10 mouse cellular contexts compared by ENCODE assay signal in genomic region chr7:127767671-127768345, GRCm38 (mm10). TPM values are rescaled to one million over a fixed set of nuclear protein-coding genes. Genes with fewer than 3 reads are reported as not detected.
DNase-seq lines count a peak whose midpoint lies in the region; ATAC-seq and TF ChIP-seq lines count a peak whose summit lies in the region.
"Had no signal": no experiment of that assay in that cellular context is flagged by ENCODE, and none has a peak within 500 bp of the region (broad histone marks: within the 10 kb centered on the region; RNA-seq: fewer than 3 reads in every experiment).

No protein-coding gene starts in this region.

- no peak for ATAC-seq in forebrain, embryonic 13.5 days
- no peak for ATAC-seq in forebrain, embryonic 11.5 days (replicated peaks; ENCODE audit: low FRiP score)
- ATAC-seq in midbrain, embryonic 11.5 days (ENCODE audit: low FRiP score): no peak
- peak; percentile 21 for ATAC-seq in erythroblast, adult 5-6 weeks (replicated peaks; ENCODE audit: low FRiP score, poor library complexity, severe bottlenecking)
- ATAC-seq in liver, embryonic 16.5 days (ENCODE audit: low read depth): peak; percentile 15

- TF ChIP-seq CTCF in gastrocnemius, adult 2 months (IDR thresholded peaks at IDR 0.05): no peak

- H3K4me2 ChIP-seq in forebrain, embryonic 13.5 days: no peak overlapping the region
- H3K4me2 ChIP-seq in forebrain, embryonic 11.5 days (ENCODE audit: low read depth, low read length, severe bottlenecking): no peak overlapping the region
- no peak overlapping the region for H3K4me2 ChIP-seq in midbrain, embryonic 11.5 days
- H3K4me2 ChIP-seq in liver, embryonic 16.5 days (ENCODE audit: low read depth, low read length): peak overlapping the region; percentile 92

- intact Hi-C loops in gastrocnemius, adult 2 months (cut with DNase I): no loop called here

- no peaks in the 10 kb centered on the region for H3K27me3 ChIP-seq in forebrain, embryonic 13.5 days
- no peaks in the 10 kb centered on the region for H3K27me3 ChIP-seq in forebrain, embryonic 11.5 days (ENCODE audit: control insufficient read depth, insufficient read depth, low read length)
- no peaks in the 10 kb centered on the region for H3K27me3 ChIP-seq in midbrain, embryonic 10.5 days (ENCODE audit: low read depth, poor library complexity, severe bottlenecking)
- H3K27me3 ChIP-seq in midbrain, embryonic 11.5 days (ENCODE audit: control insufficient read depth, insufficient read depth, low read length): no peaks in the 10 kb centered on the region; the same call in 1 of the 2 replicates
- H3K27me3 ChIP-seq in liver, embryonic 16.5 days (ENCODE audit: control insufficient read depth, insufficient read depth, low read depth, low read length): no peaks in the 10 kb centered on the region

- H3K4me3 ChIP-seq in forebrain, embryonic 13.5 days: no peak overlapping the region
- H3K4me3 ChIP-seq in forebrain, embryonic 11.5 days (ENCODE audit: low read depth, low read length): no peak overlapping the region
- H3K4me3 ChIP-seq in midbrain, embryonic 10.5 days: 0 out of 2 replicates have a peak overlapping the region, but pooled peaks have one; percentile 5
- H3K4me3 ChIP-seq in midbrain, embryonic 11.5 days (ENCODE audit: low read depth, low read length): no peak overlapping the region
- peak overlapping the region; percentile 72 for H3K4me3 ChIP-seq in liver, embryonic 16.5 days (ENCODE audit: low read depth, low read length)
- no peak overlapping the region for H3K4me3 ChIP-seq in gastrocnemius, adult 2 months

- 95% methylated on average over 19 of the region's 19 CpGs for WGBS in forebrain, embryonic 13.5 days
- 92% methylated on average over 19 of the region's 19 CpGs for WGBS in forebrain, embryonic 11.5 days
- 93% methylated on average over 19 of the region's 19 CpGs for WGBS in midbrain, embryonic 10.5 days
- 93% methylated on average over 19 of the region's 19 CpGs for WGBS in midbrain, embryonic 11.5 days
- 51% methylated on average over 19 of the region's 19 CpGs for WGBS in liver, embryonic 16.5 days (ENCODE audit: insufficient replicate concordance)

- H3K9ac ChIP-seq in forebrain, embryonic 13.5 days: no peak overlapping the region
- no peak overlapping the region for H3K9ac ChIP-seq in forebrain, embryonic 11.5 days (ENCODE audit: low read length)
- no peak overlapping the region for H3K9ac ChIP-seq in midbrain, embryonic 11.5 days (ENCODE audit: low read length)
- H3K9ac ChIP-seq in liver, embryonic 16.5 days (ENCODE audit: low read depth, low read length): peak overlapping the region; percentile 80

- peaks cover 57% of the 10 kb centered on the region for H3K36me3 ChIP-seq in forebrain, embryonic 13.5 days (ENCODE audit: poor library complexity, severe bottlenecking)
- peaks cover 10% of the 10 kb centered on the region; the same call in 1 of the 2 replicates for H3K36me3 ChIP-seq in forebrain, embryonic 11.5 days (ENCODE audit: control insufficient read depth, insufficient read depth, low read length)
- H3K36me3 ChIP-seq in midbrain, embryonic 10.5 days: peaks cover 56% of the 10 kb centered on the region
- H3K36me3 ChIP-seq in midbrain, embryonic 11.5 days (ENCODE audit: control insufficient read depth, insufficient read depth, low read length): peaks cover 16% of the 10 kb centered on the region
- no peaks in the 10 kb centered on the region for H3K36me3 ChIP-seq in liver, embryonic 16.5 days (ENCODE audit: control insufficient read depth, insufficient read depth)

- H3K9me3 ChIP-seq in forebrain, embryonic 13.5 days (replicated peaks): no peaks in the 10 kb centered on the region
- no peaks in the 10 kb centered on the region for H3K9me3 ChIP-seq in forebrain, embryonic 11.5 days (ENCODE audit: control insufficient read depth, low read length)
- H3K9me3 ChIP-seq in midbrain, embryonic 10.5 days (replicated peaks): no peaks in the 10 kb centered on the region
- no peaks in the 10 kb centered on the region for H3K9me3 ChIP-seq in midbrain, embryonic 11.5 days (ENCODE audit: control insufficient read depth, low read length)
- no peaks in the 10 kb centered on the region for H3K9me3 ChIP-seq in liver, embryonic 16.5 days (replicated peaks; ENCODE audit: control insufficient read depth, low read length)

- H3K4me1 ChIP-seq in forebrain, embryonic 13.5 days: peaks cover 35% of the 10 kb centered on the region
- peaks cover 14% of the 10 kb centered on the region; the same call in 1 of the 2 replicates for H3K4me1 ChIP-seq in forebrain, embryonic 11.5 days (replicated peaks; ENCODE audit: control insufficient read depth, insufficient read depth, low read length)
- H3K4me1 ChIP-seq in midbrain, embryonic 10.5 days: peaks cover 39% of the 10 kb centered on the region
- H3K4me1 ChIP-seq in midbrain, embryonic 11.5 days (ENCODE audit: control insufficient read depth, insufficient read depth, low read length): peaks cover 23% of the 10 kb centered on the region
- H3K4me1 ChIP-seq in liver, embryonic 16.5 days (ENCODE audit: control insufficient read depth, low read depth, low read length): peaks cover 69% of the 10 kb centered on the region

- peak overlapping the region; percentile 66; the same call in 1 of the 2 replicates for H3K27ac ChIP-seq in forebrain, embryonic 13.5 days
- no peak overlapping the region for H3K27ac ChIP-seq in forebrain, embryonic 11.5 days (ENCODE audit: low read depth, low read length)
- peak overlapping the region; percentile 68; the same call in 1 of the 2 replicates for H3K27ac ChIP-seq in midbrain, embryonic 10.5 days (replicated peaks)
- no peak overlapping the region for H3K27ac ChIP-seq in midbrain, embryonic 11.5 days (ENCODE audit: low read depth, low read length)
- H3K27ac ChIP-seq in liver, embryonic 16.5 days (ENCODE audit: low read length): peak overlapping the region; percentile 97
- H3K27ac ChIP-seq in gastrocnemius, adult 2 months: no peak overlapping the region

- DNase-seq in forebrain, embryonic 11.5 days (ENCODE audit: low spot score): no peak
- no peak for DNase-seq in midbrain, embryonic 10.5 days (ENCODE audit: low spot score)
- no peak for DNase-seq in midbrain, embryonic 11.5 days (ENCODE audit: low spot score, missing footprints)
- DNase-seq in gastrocnemius, adult 2 months: no peak
- DNase-seq in adrenal gland, adult 18-20 months (ENCODE audit: low spot score in 2 of 2): no peak
- DNase-seq: adrenal gland, adult 2 months; gastrocnemius, postnatal 25 days had no signal

RNA-seq across cellular contexts. Expression of gene Orai3, which starts 1.8 kb away (rescaled TPM):
- 4.8 and 5.4 TPM in 2 replicates for polyA plus RNA-seq in forebrain, embryonic 13.5 days (2015; fragmentation: Nextera tagmentation; extraction: Ambion mirVana)
- 6.6 and 7.1 TPM in 2 replicates for polyA plus RNA-seq in forebrain, embryonic 11.5 days (2014; fragmentation: Nextera tagmentation; extraction: Ambion mirVana)
- polyA plus RNA-seq in midbrain, embryonic 10.5 days (2016; fragmentation: Nextera tagmentation; extraction: Ambion mirVana): 8.3 and 10.1 TPM in 2 replicates
- polyA plus RNA-seq in midbrain, embryonic 11.5 days (2014; fragmentation: Nextera tagmentation; extraction: Ambion mirVana): 6.1 and 6.3 TPM in 2 replicates
- total RNA-seq in erythroblast, adult 5-6 weeks (2015; ENCODE audit: low replicate concordance): 2.9 and 9.0 TPM in 2 replicates
- 5.7 and 9.8 TPM in 2 replicates for total RNA-seq in erythroblast, adult 5-6 weeks (2017; ENCODE audit: low replicate concordance)
- polyA plus RNA-seq in liver, embryonic 16.5 days (2015; fragmentation: Nextera tagmentation; extraction: Ambion mirVana): 11.2 and 12.9 TPM in 2 replicates
- 10 to 100 TPM; 10.1 to 11.7 TPM for total RNA-seq in gastrocnemius, adult 2 months (2021)
- 10 to 100 TPM; 28.5 to 30.7 TPM for total RNA-seq in adrenal gland, adult 18-20 months (2021)

RNA-seq across cellular contexts. Expression of gene Setd1a, which starts 8.7 kb away (rescaled TPM):
- 20.0 and 21.5 TPM in 2 replicates for polyA plus RNA-seq in forebrain, embryonic 13.5 days (2015; fragmentation: Nextera tagmentation; extraction: Ambion mirVana)
- 28.8 and 30.7 TPM in 2 replicates for polyA plus RNA-seq in forebrain, embryonic 11.5 days (2014; fragmentation: Nextera tagmentation; extraction: Ambion mirVana)
- polyA plus RNA-seq in midbrain, embryonic 10.5 days (2016; fragmentation: Nextera tagmentation; extraction: Ambion mirVana): 13.4 and 14.7 TPM in 2 replicates
- 19.0 and 22.1 TPM in 2 replicates for polyA plus RNA-seq in midbrain, embryonic 11.5 days (2014; fragmentation: Nextera tagmentation; extraction: Ambion mirVana)
- 3.8 and 18.2 TPM in 2 replicates for total RNA-seq in erythroblast, adult 5-6 weeks (2015; ENCODE audit: low replicate concordance)
- total RNA-seq in erythroblast, adult 5-6 weeks (2017; ENCODE audit: low replicate concordance): 8.9 and 11.3 TPM in 2 replicates
- 7.5 and 7.9 TPM in 2 replicates for polyA plus RNA-seq in liver, embryonic 16.5 days (2015; fragmentation: Nextera tagmentation; extraction: Ambion mirVana)
- total RNA-seq in gastrocnemius, adult 2 months (2021): 10 to 100 TPM; 15.3 to 20.8 TPM
- 10 to 100 TPM; 30.3 to 40.4 TPM for total RNA-seq in adrenal gland, adult 18-20 months (2021)

RNA-seq across cellular contexts. Expression of gene Gm49388, which starts 17.6 kb away (rescaled TPM):
- not detected in 2 replicates for polyA plus RNA-seq in forebrain, embryonic 13.5 days (2015; fragmentation: Nextera tagmentation; extraction: Ambion mirVana)
- not detected in 2 replicates for polyA plus RNA-seq in forebrain, embryonic 11.5 days (2014; fragmentation: Nextera tagmentation; extraction: Ambion mirVana)
- polyA plus RNA-seq in midbrain, embryonic 10.5 days (2016; fragmentation: Nextera tagmentation; extraction: Ambion mirVana): 0.35 TPM in 1 of 2 replicates, not detected in the other
- not detected in 2 replicates for polyA plus RNA-seq in midbrain, embryonic 11.5 days (2014; fragmentation: Nextera tagmentation; extraction: Ambion mirVana)
- total RNA-seq in erythroblast, adult 5-6 weeks (2015; ENCODE audit: low replicate concordance): 7.5 TPM in 1 of 2 replicates, not detected in the other
- total RNA-seq in erythroblast, adult 5-6 weeks (2017; ENCODE audit: low replicate concordance): 2.0 and 5.3 TPM in 2 replicates
- not detected in 2 replicates for polyA plus RNA-seq in liver, embryonic 16.5 days (2015; fragmentation: Nextera tagmentation; extraction: Ambion mirVana)
- total RNA-seq in gastrocnemius, adult 2 months (2021): 1 to 10 TPM; 1.9 to 2.1 TPM
- total RNA-seq in adrenal gland, adult 18-20 months (2021): 1 to 10 TPM; 2.4 to 3.0 TPM
- polyA plus RNA-seq: adrenal gland, adult 2 months had no signal

RNA-seq across cellular contexts. Expression of gene Fbxl19, which starts 23.5 kb away (rescaled TPM):
- 7.7 and 9.6 TPM in 2 replicates for polyA plus RNA-seq in forebrain, embryonic 13.5 days (2015; fragmentation: Nextera tagmentation; extraction: Ambion mirVana)
- 7.9 and 9.7 TPM in 2 replicates for polyA plus RNA-seq in forebrain, embryonic 11.5 days (2014; fragmentation: Nextera tagmentation; extraction: Ambion mirVana)
- 7.9 and 8.3 TPM in 2 replicates for polyA plus RNA-seq in midbrain, embryonic 10.5 days (2016; fragmentation: Nextera tagmentation; extraction: Ambion mirVana)
- 8.3 and 9.3 TPM in 2 replicates for polyA plus RNA-seq in midbrain, embryonic 11.5 days (2014; fragmentation: Nextera tagmentation; extraction: Ambion mirVana)
- 2.7 and 6.0 TPM in 2 replicates for total RNA-seq in erythroblast, adult 5-6 weeks (2015; ENCODE audit: low replicate concordance)
- total RNA-seq in erythroblast, adult 5-6 weeks (2017; ENCODE audit: low replicate concordance): 3.1 and 6.2 TPM in 2 replicates
- 1.9 and 2.0 TPM in 2 replicates for polyA plus RNA-seq in liver, embryonic 16.5 days (2015; fragmentation: Nextera tagmentation; extraction: Ambion mirVana)
- total RNA-seq in gastrocnemius, adult 2 months (2021): 1 to 10 TPM; 1.2 to 2.0 TPM
- 10 to 100 TPM; 10.7 to 14.4 TPM for total RNA-seq in adrenal gland, adult 18-20 months (2021)

RNA-seq across cellular contexts. Expression of gene Hsd3b7, which starts 32.6 kb away (rescaled TPM):
- polyA plus RNA-seq in forebrain, embryonic 13.5 days (2015; fragmentation: Nextera tagmentation; extraction: Ambion mirVana): 5.0 and 7.5 TPM in 2 replicates
- polyA plus RNA-seq in forebrain, embryonic 11.5 days (2014; fragmentation: Nextera tagmentation; extraction: Ambion mirVana): 6.5 and 7.9 TPM in 2 replicates
- polyA plus RNA-seq in midbrain, embryonic 10.5 days (2016; fragmentation: Nextera tagmentation; extraction: Ambion mirVana): 5.0 and 7.2 TPM in 2 replicates
- polyA plus RNA-seq in midbrain, embryonic 11.5 days (2014; fragmentation: Nextera tagmentation; extraction: Ambion mirVana): 7.9 and 8.2 TPM in 2 replicates
- total RNA-seq in erythroblast, adult 5-6 weeks (2015; ENCODE audit: low replicate concordance): 2.7 and 9.2 TPM in 2 replicates
- total RNA-seq in erythroblast, adult 5-6 weeks (2017; ENCODE audit: low replicate concordance): 3.8 and 4.3 TPM in 2 replicates
- polyA plus RNA-seq in liver, embryonic 16.5 days (2015; fragmentation: Nextera tagmentation; extraction: Ambion mirVana): 72.9 and 80.3 TPM in 2 replicates
- total RNA-seq in gastrocnemius, adult 2 months (2021): 1 to 10 TPM; 4.7 to 6.2 TPM
- total RNA-seq in adrenal gland, adult 18-20 months (2021): 10 to 100 TPM; 31.5 to 40.4 TPM

Comparison
In these comparisons a context has a peak if more than half of its experiments do, and no peak if none do; other contexts are left out.
1. H3K27ac ChIP-seq: peak in forebrain, embryonic 13.5 days (single experiment), midbrain, embryonic 10.5 days (single experiment) and liver, embryonic 16.5 days (single experiment); none in forebrain, embryonic 11.5 days (single experiment), midbrain, embryonic 11.5 days (single experiment) and gastrocnemius, adult 2 months (single experiment).
2. H3K4me3 ChIP-seq: peak in midbrain, embryonic 10.5 days (single experiment) and liver, embryonic 16.5 days (single experiment); none in forebrain, embryonic 13.5 days (single experiment), forebrain, embryonic 11.5 days (single experiment), midbrain, embryonic 11.5 days (single experiment) and gastrocnemius, adult 2 months (single experiment).
3. ATAC-seq: peak in erythroblast, adult 5-6 weeks (single experiment) and liver, embryonic 16.5 days (single experiment); none in forebrain, embryonic 13.5 days (single experiment), forebrain, embryonic 11.5 days (single experiment) and midbrain, embryonic 11.5 days (single experiment).